Mouse (Mus musculus): ENCODE measurements around the gene Ostm1.

Ostm1 gene

GRCm38 (mm10) chr10:42637183-42637788 is 53.7 kb downstream of the Ostm1 start:
- in situ Hi-C loops (cut with MboI; ENCODE audit: low pct_unique_long_range_greater_than_20kb in 1 of 2, low sequenced_read_pairs in 2 of 2, unreplicated experiment in 1 of 2): loop anchor here (10.0 kb wide), 1 partner anchor 332 kb away; no protein-coding TSS in a partner anchor

DNA sequence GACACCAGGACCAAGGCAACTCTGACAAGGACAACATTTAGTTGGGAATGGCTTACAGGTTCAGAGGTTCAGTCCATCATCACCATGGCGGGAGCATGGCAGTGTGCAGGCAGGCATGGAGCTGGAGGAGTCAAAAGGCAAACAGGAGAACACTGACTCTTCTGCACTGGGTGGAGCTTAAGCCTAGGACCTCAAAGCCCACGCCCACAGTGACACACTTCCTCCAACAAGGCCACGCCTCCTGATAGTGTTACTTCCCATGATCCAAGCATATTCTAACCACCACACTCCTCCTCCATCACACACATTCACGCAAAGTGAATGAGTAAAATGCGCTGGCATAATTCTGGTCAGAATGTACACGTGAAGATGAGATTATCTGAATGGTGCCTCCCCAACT is 56.2 kb downstream of the Ostm1 start:
- in situ Hi-C loops (cut with MboI; ENCODE audit: low pct_unique_long_range_greater_than_20kb in 1 of 2, low sequenced_read_pairs in 2 of 2, unreplicated experiment in 1 of 2): loop anchor here (10.0 kb wide), 1 partner anchor 335 kb away; no protein-coding TSS in a partner anchor

GRCm38 (mm10) chr10:42643638-42644037 is 60.0 kb downstream of the Ostm1 start:
- in situ Hi-C loops (cut with MboI; ENCODE audit: low pct_unique_long_range_greater_than_20kb in 1 of 2, low sequenced_read_pairs in 2 of 2, unreplicated experiment in 1 of 2): no loop called here

- in situ Hi-C loops (cut with MboI; ENCODE audit: low pct_unique_long_range_greater_than_20kb in 1 of 2, low sequenced_read_pairs in 2 of 2, unreplicated experiment in 1 of 2): no loop called here
These were observed 62.7 kb downstream of the Ostm1 start for GRCm38 (mm10) chr10:42646340-42646739.

DNA sequence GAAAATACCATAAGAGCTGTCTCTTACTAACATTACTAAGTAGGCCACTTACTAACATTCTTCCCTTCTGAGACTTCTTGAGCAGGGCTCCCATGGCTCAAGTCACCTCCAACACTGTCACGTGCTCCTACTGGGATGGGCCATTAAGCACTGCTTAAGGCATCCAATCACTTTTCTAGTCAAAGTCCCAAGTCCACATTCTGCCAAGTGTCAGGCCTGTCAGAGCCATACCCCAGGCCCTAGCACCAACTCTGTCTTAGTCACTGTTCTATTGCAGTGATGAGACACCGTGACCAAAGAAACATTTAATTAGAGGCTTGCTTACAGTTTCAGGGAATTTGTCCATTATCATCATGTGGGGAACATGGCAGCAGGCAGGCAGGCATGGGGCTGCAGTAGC is 78.3 kb downstream of the Ostm1 start:
- in situ Hi-C loops (cut with MboI; ENCODE audit: low pct_unique_long_range_greater_than_20kb in 1 of 2, low sequenced_read_pairs in 2 of 2, unreplicated experiment in 1 of 2): no loop called here

- in situ Hi-C loops (cut with MboI; ENCODE audit: low pct_unique_long_range_greater_than_20kb in 1 of 2, low sequenced_read_pairs in 2 of 2, unreplicated experiment in 1 of 2): no loop called here
These were observed 86.3 kb downstream of the Ostm1 start for GRCm38 (mm10) chr10:42669970-42670369.

GRCm38 (mm10) chr10:42672798-42673197 is 89.2 kb downstream of the Ostm1 start:
- in situ Hi-C loops (cut with MboI; ENCODE audit: low pct_unique_long_range_greater_than_20kb in 1 of 2, low sequenced_read_pairs in 2 of 2, unreplicated experiment in 1 of 2): no loop called here

DNA sequence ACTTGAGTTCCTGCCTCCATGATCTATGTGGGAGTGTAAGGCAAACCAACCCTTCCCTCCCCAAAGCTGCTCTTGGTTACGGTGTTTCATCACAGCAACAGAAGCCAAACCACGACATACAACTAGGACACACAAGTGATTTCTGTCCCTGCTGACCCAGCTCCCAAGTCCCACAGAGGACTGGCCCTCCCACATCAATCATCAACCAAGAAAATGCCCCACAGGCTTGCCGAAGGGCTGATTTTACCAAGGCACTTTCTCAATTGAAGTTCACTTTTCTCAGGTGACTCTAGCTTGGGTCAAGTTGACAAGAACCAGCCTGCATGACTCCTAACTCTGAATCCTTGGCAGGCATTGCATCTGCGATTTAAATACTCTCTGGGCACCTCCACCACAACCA is 91.9 kb downstream of the Ostm1 start:
- in situ Hi-C loops (cut with MboI; ENCODE audit: low pct_unique_long_range_greater_than_20kb in 1 of 2, low sequenced_read_pairs in 2 of 2, unreplicated experiment in 1 of 2): no loop called here

DNA sequence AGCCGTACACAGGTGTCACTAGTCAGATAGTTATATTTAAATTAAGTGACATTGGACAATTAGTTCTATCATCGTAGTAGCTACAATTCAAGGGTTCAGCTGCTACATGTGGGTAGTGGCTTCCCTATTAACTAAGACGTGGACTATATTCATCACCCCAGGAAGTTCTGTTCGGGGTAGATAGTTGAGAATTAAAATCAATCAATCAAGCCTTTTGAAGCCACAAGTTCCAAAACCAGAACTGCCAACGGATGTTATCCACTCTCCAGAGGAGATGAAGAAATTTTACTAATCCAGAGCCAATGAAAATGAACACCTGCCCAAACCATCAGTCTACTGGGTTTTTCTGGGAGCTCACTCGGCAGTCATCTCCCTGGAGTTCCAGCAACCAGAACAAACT is 94.7 kb downstream of the Ostm1 start:
- in situ Hi-C loops (cut with MboI; ENCODE audit: low pct_unique_long_range_greater_than_20kb in 1 of 2, low sequenced_read_pairs in 2 of 2, unreplicated experiment in 1 of 2): no loop called here

GRCm38 (mm10) chr10:42678755-42679364 is 95.2 kb downstream of the Ostm1 start:
- in situ Hi-C loops (cut with MboI; ENCODE audit: low pct_unique_long_range_greater_than_20kb in 1 of 2, low sequenced_read_pairs in 2 of 2, unreplicated experiment in 1 of 2): no loop called here

GRCm38 (mm10) chr10:42679586-42679985 is 96.0 kb downstream of the Ostm1 start:
- in situ Hi-C loops (cut with MboI; ENCODE audit: low pct_unique_long_range_greater_than_20kb in 1 of 2, low sequenced_read_pairs in 2 of 2, unreplicated experiment in 1 of 2): no loop called here

- in situ Hi-C loops (cut with MboI; ENCODE audit: low pct_unique_long_range_greater_than_20kb in 1 of 2, low sequenced_read_pairs in 2 of 2, unreplicated experiment in 1 of 2): no loop called here
These were observed 97.0 kb downstream of the Ostm1 start for GRCm38 (mm10) chr10:42680582-42681001.

DNA sequence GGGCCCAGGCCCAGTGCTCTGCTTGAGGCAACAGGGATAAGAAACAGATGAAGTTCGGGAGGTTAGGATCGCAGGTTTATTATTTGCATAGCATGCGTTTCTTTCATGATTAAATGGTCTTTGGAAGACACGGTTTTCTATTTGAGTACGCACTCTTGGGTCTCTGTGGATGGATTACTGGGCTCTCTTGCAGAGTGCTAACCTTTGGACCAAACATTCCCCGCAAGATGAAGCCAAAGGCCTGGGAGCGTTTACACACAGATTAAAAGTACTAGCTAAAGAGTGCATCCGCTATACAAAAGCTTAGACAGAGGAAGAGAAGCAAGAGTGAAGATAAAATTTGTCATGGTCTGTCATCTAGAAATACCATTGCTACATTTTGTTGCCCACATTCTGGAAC is 98.8 kb downstream of the Ostm1 start:
- in situ Hi-C loops (cut with MboI; ENCODE audit: low pct_unique_long_range_greater_than_20kb in 1 of 2, low sequenced_read_pairs in 2 of 2, unreplicated experiment in 1 of 2): no loop called here

DNA sequence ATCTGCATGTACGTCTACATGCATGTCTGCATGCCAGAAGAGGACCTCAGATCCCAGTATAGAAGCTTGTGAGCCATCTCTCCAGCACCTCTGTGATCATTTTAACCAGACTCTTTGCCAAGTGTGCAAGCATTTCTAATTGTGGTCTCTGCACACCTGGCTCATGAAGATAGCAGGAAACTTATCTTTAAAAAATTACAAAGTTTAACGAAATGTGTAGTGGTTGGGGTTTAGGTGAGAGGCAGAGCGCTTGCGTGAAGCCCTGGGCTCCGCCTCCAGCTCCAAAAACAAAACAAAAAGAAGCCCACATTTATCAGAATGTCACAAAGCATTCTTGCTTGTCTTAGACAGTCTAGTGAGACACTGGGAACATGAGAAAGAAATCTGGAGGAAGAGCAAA is 104.3 kb downstream of the Ostm1 start:
- in situ Hi-C loops (cut with MboI; ENCODE audit: low pct_unique_long_range_greater_than_20kb in 1 of 2, low sequenced_read_pairs in 2 of 2, unreplicated experiment in 1 of 2): no loop called here

DNA sequence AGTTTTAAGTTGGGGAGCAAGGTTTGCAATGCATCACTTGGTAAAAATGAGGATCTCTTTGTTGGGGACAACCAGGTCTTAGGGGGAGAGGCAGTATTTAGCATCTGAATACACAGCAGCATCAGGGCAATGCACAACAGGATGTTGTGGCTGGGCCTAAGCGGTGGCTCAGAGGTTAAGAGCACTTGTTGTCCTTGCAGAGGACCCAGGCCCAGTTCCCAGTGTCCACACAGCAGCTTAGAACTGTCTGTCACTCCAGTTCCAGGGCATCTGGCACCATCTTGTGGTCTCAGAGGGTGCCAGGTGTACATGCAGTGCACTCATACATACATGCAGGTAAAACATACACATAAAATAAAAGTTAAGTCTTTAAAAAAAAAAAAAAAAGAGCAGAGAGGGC is 106.1 kb downstream of the Ostm1 start:
- in situ Hi-C loops (cut with MboI; ENCODE audit: low pct_unique_long_range_greater_than_20kb in 1 of 2, low sequenced_read_pairs in 2 of 2, unreplicated experiment in 1 of 2): no loop called here

DNA sequence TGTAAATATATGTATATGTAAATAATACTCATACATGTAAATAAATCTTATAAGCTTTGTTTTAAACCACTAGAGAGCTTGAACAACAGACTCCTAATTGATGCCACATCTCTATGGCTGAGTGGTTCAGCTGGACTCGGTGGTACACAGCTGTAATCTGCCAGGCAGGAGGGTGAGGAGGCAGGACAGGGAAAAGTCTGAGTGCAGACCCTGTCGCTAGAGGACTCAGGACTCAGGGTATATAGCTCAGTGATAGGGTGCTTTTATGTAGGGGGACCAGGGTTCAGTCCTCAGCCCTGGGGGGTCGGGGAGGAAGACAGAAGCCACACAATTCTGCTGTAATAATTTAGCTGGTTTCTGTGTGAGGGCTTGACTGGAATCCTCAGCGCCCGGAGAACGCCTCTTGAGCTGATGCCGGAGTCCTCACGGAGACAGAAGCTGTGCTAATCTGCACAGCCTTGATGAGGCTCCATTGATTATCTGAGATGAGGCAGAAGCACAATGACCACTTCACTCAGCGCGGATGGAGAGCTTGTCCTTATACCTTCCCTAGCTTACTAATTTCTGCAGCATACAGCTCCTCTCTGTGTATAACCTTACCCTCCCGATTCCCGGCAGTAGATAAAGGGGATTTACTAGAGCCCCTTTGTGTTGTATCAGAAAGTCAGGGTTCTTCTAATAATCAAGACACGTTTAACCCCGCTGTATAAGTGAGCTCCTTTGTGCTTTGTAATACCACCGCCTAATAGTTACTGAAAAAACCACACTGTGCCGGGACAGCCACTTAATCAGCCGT is 106.8 kb downstream of the Ostm1 start:
- in situ Hi-C loops (cut with MboI; ENCODE audit: low pct_unique_long_range_greater_than_20kb in 1 of 2, low sequenced_read_pairs in 2 of 2, unreplicated experiment in 1 of 2): no loop called here

DNA sequence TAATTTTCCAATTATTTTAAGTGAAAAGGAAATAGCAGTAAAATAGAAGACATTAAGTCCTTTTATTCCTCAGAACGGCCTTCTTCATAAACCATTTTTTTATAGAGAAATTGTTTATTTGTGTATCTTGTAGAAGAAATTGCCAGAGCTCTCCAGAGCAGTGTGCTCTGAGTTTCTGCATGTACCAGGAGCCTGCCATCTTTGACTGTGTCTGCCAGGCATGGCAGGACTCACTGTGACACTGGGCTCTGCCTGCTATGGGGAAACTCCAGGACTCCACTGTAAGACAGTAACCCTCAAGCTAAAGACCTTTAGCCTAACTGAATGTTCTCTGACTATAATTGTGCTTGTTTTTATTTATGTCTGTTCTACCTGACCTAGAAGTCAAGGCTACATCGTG is 107.4 kb downstream of the Ostm1 start:
- in situ Hi-C loops (cut with MboI; ENCODE audit: low pct_unique_long_range_greater_than_20kb in 1 of 2, low sequenced_read_pairs in 2 of 2, unreplicated experiment in 1 of 2): no loop called here

DNA sequence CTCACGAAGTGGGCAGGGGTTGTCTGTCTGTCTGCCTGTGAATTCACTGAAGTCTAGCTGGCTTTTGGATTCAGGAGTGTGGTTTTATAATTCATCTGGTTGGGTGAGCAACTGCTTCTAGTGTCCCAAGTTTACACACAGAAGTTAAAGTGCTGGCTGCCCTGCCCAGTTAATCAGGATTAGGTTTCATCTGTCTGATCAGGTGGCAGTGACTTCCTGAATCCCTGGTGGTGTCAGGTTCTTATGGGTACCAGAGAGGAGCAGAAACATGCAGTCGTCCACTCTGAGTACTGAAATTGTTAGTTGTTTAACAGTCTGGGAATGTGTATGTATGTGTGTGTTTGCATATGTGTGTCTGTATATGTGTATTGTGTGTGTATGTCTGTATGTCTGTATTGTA is 108.5 kb downstream of the Ostm1 start:
- in situ Hi-C loops (cut with MboI; ENCODE audit: low pct_unique_long_range_greater_than_20kb in 1 of 2, low sequenced_read_pairs in 2 of 2, unreplicated experiment in 1 of 2): no loop called here

DNA sequence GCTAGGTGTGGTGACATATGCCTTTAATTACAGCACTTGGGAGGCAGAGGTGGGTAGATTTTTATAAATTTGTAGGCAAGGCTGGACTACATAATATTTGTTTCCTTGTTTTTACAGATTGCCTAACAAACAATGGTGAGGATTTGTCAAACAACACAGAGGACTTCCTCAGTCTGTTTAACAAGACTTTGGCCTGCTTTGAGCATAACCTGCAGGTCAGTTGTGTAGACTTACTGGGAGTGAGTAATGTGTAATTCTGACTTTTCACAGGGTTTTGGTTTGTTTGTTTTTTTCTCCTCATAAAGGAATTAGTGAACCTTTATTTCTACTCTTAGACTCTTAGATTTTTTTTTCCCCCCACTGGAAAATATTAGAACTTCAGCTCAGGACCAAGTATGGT is 109.2 kb downstream of the Ostm1 start:
- in situ Hi-C loops (cut with MboI; ENCODE audit: low pct_unique_long_range_greater_than_20kb in 1 of 2, low sequenced_read_pairs in 2 of 2, unreplicated experiment in 1 of 2): no loop called here

DNA sequence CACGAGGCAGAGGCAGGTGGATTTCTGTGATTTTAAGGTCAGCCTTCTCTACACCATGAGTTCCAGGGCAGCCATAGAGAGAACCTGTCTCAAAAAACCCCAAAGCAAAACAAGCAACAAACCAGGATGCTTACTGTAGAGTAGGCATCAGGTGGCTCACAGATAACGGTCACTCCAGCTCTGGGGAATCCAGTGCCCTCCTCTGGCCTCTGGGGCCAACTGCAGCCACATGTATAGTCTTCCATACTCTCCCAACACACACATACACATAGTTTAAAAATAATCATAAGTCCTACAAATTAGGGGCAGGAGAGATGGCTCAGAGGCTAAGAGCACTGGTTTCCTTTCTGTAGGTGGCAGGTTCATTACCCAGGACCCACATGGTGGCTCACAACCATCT is 109.9 kb downstream of the Ostm1 start:
- in situ Hi-C loops (cut with MboI; ENCODE audit: low pct_unique_long_range_greater_than_20kb in 1 of 2, low sequenced_read_pairs in 2 of 2, unreplicated experiment in 1 of 2): no loop called here
